Mouse (Mus musculus): ENCODE results near the gene Gabarap. TPM values are rescaled to one million over a fixed set of nuclear protein-coding genes. Genes with fewer than 3 reads are reported as not detected.
A peak's percentile ranks its signal among the peaks of the same experiment; 100 is the strongest.
"Not testable (repeated sequence)": the region's sequence is repeated elsewhere in the genome, so short reads cannot be mapped to it uniquely, and the experiment has no call there.

Gabarap gene
- polyA plus RNA-seq, 1 experiment: 826 TPM

- H3K4me1 ChIP-seq (ENCODE audit: control insufficient read depth, insufficient read depth, low read length): peaks cover 9% of the 10 kb centered on the region
- TF ChIP-seq CTCF (IDR thresholded peaks at IDR 0.05; ENCODE audit: control insufficient read depth, insufficient read depth, insufficient replicate concordance, low read depth, low read length) (no peak), POLR2A (IDR thresholded peaks at IDR 0.05; ENCODE audit: control insufficient read depth, low read depth, low read length) (no peak)
- H3K27ac ChIP-seq (ENCODE audit: control insufficient read depth, insufficient read depth, low read depth, low read length): no peak overlapping the region
- no peak overlapping the region for H3K4me3 ChIP-seq (ENCODE audit: control insufficient read depth, low read depth, low read length)
- no peaks in the 10 kb centered on the region for H3K27me3 ChIP-seq (ENCODE audit: control insufficient read depth, insufficient read depth, low read length)
- peaks cover 6% of the 10 kb centered on the region for H3K36me3 ChIP-seq (ENCODE audit: control insufficient read depth, insufficient read depth, low read length)
Observed at GRCm38 (mm10) chr11:70010961-70011360, 20.0 kb downstream of the Gabarap start.

DNA sequence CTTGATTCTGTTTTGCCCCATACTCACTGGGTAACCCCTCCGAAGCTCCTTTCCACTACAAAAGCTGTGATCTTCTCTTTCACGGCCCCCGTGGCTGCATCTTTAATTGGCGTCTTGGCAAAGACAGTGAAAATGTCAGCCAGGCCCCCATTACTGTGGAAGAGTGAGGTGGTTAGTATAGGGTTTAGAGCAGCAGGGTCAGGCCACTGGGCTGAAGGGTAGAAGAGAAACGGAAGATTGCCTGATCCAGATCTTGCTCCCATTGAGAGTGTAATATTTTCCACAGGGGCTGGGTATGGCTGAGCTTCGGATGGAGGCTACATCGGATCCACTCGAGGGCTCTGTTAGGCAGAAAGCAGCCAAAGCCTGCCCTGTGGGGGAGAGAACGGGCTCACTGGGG is 22.0 kb downstream of the Gabarap start:
- Histone ChIP-seq H3K4me3 (ENCODE audit: control insufficient read depth, low read depth, low read length) (no peak overlapping the region), H3K27me3 (ENCODE audit: control insufficient read depth, insufficient read depth, low read length) (no peaks in the 10 kb centered on the region), H3K36me3 (ENCODE audit: control insufficient read depth, insufficient read depth, low read length) (peaks cover 5% of the 10 kb centered on the region), H3K4me1 (ENCODE audit: control insufficient read depth, insufficient read depth, low read length) (peaks cover 9% of the 10 kb centered on the region), H3K27ac (ENCODE audit: control insufficient read depth, insufficient read depth, low read depth, low read length) (no peak overlapping the region)
- TF ChIP-seq POLR2A (IDR thresholded peaks at IDR 0.05; ENCODE audit: control insufficient read depth, low read depth, low read length): no peak
- no peak for TF ChIP-seq CTCF (IDR thresholded peaks at IDR 0.05; ENCODE audit: control insufficient read depth, insufficient read depth, insufficient replicate concordance, low read depth, low read length)

GRCm38 (mm10) chr11:70013408-70013807 is 22.5 kb downstream of the Gabarap start:
- Histone ChIP-seq H3K4me3 (ENCODE audit: control insufficient read depth, low read depth, low read length) (no peak overlapping the region), H3K27me3 (ENCODE audit: control insufficient read depth, insufficient read depth, low read length) (no peaks in the 10 kb centered on the region), H3K4me1 (ENCODE audit: control insufficient read depth, insufficient read depth, low read length) (peaks cover 11% of the 10 kb centered on the region), H3K27ac (ENCODE audit: control insufficient read depth, insufficient read depth, low read depth, low read length) (no peak overlapping the region), H3K36me3 (ENCODE audit: control insufficient read depth, insufficient read depth, low read length) (peaks cover 4% of the 10 kb centered on the region)
- TF ChIP-seq POLR2A (IDR thresholded peaks at IDR 0.05; ENCODE audit: control insufficient read depth, low read depth, low read length) (no peak), CTCF (IDR thresholded peaks at IDR 0.05; ENCODE audit: control insufficient read depth, insufficient read depth, insufficient replicate concordance, low read depth, low read length) (no peak)

GRCm38 (mm10) chr11:70014051-70014450 is 23.1 kb downstream of the Gabarap start:
- H3K27me3 ChIP-seq (ENCODE audit: control insufficient read depth, insufficient read depth, low read length): no peaks in the 10 kb centered on the region
- TF ChIP-seq CTCF (IDR thresholded peaks at IDR 0.05; ENCODE audit: control insufficient read depth, insufficient read depth, insufficient replicate concordance, low read depth, low read length): no peak
- TF ChIP-seq POLR2A (IDR thresholded peaks at IDR 0.05; ENCODE audit: control insufficient read depth, low read depth, low read length): no peak
- H3K27ac ChIP-seq (ENCODE audit: control insufficient read depth, insufficient read depth, low read depth, low read length): no peak overlapping the region
- peaks cover 14% of the 10 kb centered on the region for H3K4me1 ChIP-seq (ENCODE audit: control insufficient read depth, insufficient read depth, low read length)
- peaks cover 2% of the 10 kb centered on the region for H3K36me3 ChIP-seq (ENCODE audit: control insufficient read depth, insufficient read depth, low read length)
- no peak overlapping the region for H3K4me3 ChIP-seq (ENCODE audit: control insufficient read depth, low read depth, low read length)

DNA sequence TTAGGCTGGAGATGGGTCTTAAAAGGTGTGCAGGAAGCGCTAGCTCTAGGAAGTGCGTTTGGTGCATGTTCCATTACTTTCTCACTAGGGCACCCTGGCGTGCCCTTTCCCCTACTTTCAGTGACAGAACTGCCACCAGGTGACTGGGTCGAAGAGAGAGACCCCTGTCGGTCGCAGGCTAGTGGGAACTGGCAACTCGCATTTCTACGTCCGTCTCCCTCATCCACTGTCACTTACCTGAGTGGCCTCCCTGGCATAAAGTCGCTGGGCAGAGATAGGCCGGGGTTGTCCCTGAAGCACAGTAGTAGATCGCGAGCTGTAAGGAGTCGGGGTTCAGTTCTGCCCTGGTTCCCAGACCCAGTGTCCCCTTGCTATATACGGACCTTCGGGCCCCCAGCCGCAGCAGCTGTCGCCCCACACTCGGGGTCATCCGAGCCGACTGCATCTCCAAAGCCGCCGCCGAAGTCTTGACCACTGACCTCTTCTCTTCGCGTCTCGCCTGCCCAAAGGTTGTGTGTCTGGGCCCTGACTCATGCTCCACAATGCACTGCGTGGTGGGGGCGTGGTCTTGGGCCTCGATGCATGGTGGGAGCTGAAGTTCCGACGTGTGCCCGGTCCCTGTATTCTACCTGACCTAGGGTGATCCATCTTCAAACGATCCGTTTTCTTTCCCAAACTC is 24.1 kb downstream of the Gabarap start, which contains the start of gene Acadvl:
Acadvl (minus strand) TSS at position 532 of the 679 bp plus-strand sequence.
- peak within 1 kb of the TSS; percentile 32; the same call in 1 of the 2 replicates for H3K27ac ChIP-seq (ENCODE audit: control insufficient read depth, insufficient read depth, low read depth, low read length)
- TF ChIP-seq CTCF (IDR thresholded peaks at IDR 0.05; ENCODE audit: control insufficient read depth, insufficient read depth, insufficient replicate concordance, low read depth, low read length) (peak; percentile 6; the same call in 1 of the 2 replicates), POLR2A (IDR thresholded peaks at IDR 0.05; ENCODE audit: control insufficient read depth, low read depth, low read length) (peak; percentile 60; the same call in 1 of the 2 replicates)
- H3K27me3 ChIP-seq (ENCODE audit: control insufficient read depth, insufficient read depth, low read length): no peaks in the 10 kb centered on the region
- no peaks in the 10 kb centered on the region; the same call in 1 of the 2 replicates for H3K36me3 ChIP-seq (ENCODE audit: control insufficient read depth, insufficient read depth, low read length)
- peaks cover 14% of the 10 kb centered on the region for H3K4me1 ChIP-seq (ENCODE audit: control insufficient read depth, insufficient read depth, low read length)
- peak within 1 kb of the TSS; percentile 75 for H3K4me3 ChIP-seq (ENCODE audit: control insufficient read depth, low read depth, low read length)

- peaks cover 17% of the 10 kb centered on the region for H3K4me1 ChIP-seq (ENCODE audit: control insufficient read depth, insufficient read depth, low read length)
- no peak overlapping the region for H3K27ac ChIP-seq (ENCODE audit: control insufficient read depth, insufficient read depth, low read depth, low read length)
- H3K36me3 ChIP-seq (ENCODE audit: control insufficient read depth, insufficient read depth, low read length): no peaks in the 10 kb centered on the region; the same call in 1 of the 2 replicates
- H3K4me3 ChIP-seq (ENCODE audit: control insufficient read depth, low read depth, low read length): no peak overlapping the region
- TF ChIP-seq POLR2A (IDR thresholded peaks at IDR 0.05; ENCODE audit: control insufficient read depth, low read depth, low read length) (no peak), CTCF (IDR thresholded peaks at IDR 0.05; ENCODE audit: control insufficient read depth, insufficient read depth, insufficient replicate concordance, low read depth, low read length) (no peak)
- no peaks in the 10 kb centered on the region for H3K27me3 ChIP-seq (ENCODE audit: control insufficient read depth, insufficient read depth, low read length)
Observed at GRCm38 (mm10) chr11:70015677-70016076, 24.7 kb downstream of the Gabarap start.

- not testable (repeated sequence) for H3K4me3 ChIP-seq (ENCODE audit: control insufficient read depth, low read depth, low read length); H3K27ac ChIP-seq (ENCODE audit: control insufficient read depth, insufficient read depth, low read depth, low read length); H3K27me3 ChIP-seq (ENCODE audit: control insufficient read depth, insufficient read depth, low read length); H3K36me3 ChIP-seq (ENCODE audit: control insufficient read depth, insufficient read depth, low read length)
- H3K4me1 ChIP-seq (ENCODE audit: control insufficient read depth, insufficient read depth, low read length): peaks cover 19% of the 10 kb centered on the region
Observed at GRCm38 (mm10) chr11:70016177-70016576, 25.2 kb downstream of the Gabarap start.
